Mouse (Mus musculus): ENCODE measurements around the gene Clcn5.

- TF ChIP-seq CTCF (IDR thresholded peaks at IDR 0.05; ENCODE audit: extremely low read depth, insufficient read depth, low read length) (no peak), POLR2A (IDR thresholded peaks at IDR 0.05; ENCODE audit: extremely low read depth, insufficient read depth, low read length) (no peak)
Measured at GRCm38 (mm10) chrX:7150129-7150528, 169.0 kb downstream of the Clcn5 start.

Measured in cortical plate, adult 2 months (tissue).